Mouse (Mus musculus): Measurements from ENCODE around the gene Rapgef2. TPM values are rescaled to one million over a fixed set of nuclear protein-coding genes. Genes with fewer than 3 reads are reported as not detected.

Rapgef2 gene
- polyA plus RNA-seq, 1 experiment from 2014 or later, result 5.3 TPM

DNA sequence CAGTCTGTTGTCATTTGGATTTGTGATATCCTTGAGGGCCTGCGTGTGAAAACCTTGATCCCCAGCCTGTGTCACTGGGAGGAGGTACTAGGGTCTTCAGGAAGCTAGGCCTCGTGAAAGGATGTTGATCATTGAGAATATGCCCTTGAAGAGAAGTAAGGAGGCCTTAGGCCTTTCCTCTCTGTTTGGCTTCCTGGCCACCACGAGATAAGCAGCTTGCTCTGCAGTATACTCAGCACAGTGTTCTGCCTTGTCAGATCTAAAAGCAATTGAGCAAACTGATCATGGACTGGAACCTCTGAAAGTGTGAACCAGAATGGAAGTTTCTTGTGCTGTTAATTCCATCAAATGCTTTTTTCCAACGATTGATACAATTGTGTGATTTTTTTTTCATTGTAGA is 255.5 kb downstream of the Rapgef2 start:
- Histone ChIP-seq H3K9me3 (replicated peaks) (no peaks in the 10 kb centered on the region), H3K27me3 (ENCODE audit: low read depth, poor library complexity, severe bottlenecking) (no peaks in the 10 kb centered on the region), H3K27ac (no peak overlapping the region), H3K36me3 (no peaks in the 10 kb centered on the region), H3K4me1 (no peaks in the 10 kb centered on the region), H3K4me3 (no peak overlapping the region)
- DNase-seq (ENCODE audit: low spot score), result no peak
- WGBS, result 85% methylated on average over 4 of the region's 4 CpGs

DNA sequence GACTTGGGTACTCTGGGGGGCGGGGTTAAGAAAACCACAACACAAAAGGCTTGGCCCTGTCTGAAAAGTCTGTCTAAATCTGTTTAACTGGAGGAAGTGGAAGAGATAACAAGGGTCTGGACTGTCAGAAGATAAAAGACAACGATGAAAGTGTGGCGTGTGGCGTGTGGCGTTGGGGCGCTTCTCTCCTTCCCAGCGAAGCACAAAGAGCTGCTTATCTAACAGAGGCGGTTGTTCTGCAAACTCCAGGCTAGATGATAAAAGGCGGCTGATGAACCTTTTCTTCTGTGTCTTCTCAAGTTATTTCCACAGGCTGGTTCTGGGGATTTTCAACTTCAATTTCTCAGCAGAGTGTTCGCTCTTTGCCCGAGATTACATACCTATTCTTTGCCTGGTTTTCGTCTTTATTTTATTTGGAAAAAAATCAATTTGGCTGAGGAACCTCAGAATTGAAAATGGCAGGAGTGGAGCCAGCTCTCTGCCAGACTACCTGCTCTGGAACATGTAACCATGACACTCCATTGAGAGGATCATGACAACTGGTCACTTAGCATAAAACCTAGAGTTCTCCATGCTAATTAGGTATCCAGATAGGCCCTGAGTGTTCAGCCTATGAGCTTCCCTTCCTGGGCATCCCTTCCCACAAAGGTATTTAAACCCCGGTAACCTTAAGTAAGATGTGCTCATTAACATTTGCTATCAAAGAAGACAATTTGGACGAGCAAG is 258.0 kb downstream of the Rapgef2 start:
- H3K4me3 ChIP-seq, result no peak overlapping the region
- no peaks in the 10 kb centered on the region for H3K27me3 ChIP-seq (ENCODE audit: low read depth, poor library complexity, severe bottlenecking)
- DNase-seq (ENCODE audit: low spot score), result no peak
- no peaks in the 10 kb centered on the region for H3K9me3 ChIP-seq (replicated peaks)
- WGBS, result 86% methylated on average over 14 of the region's 14 CpGs
- H3K27ac ChIP-seq, result no peak overlapping the region
- H3K36me3 ChIP-seq, result no peaks in the 10 kb centered on the region
- H3K4me1 ChIP-seq, result no peaks in the 10 kb centered on the region

DNA sequence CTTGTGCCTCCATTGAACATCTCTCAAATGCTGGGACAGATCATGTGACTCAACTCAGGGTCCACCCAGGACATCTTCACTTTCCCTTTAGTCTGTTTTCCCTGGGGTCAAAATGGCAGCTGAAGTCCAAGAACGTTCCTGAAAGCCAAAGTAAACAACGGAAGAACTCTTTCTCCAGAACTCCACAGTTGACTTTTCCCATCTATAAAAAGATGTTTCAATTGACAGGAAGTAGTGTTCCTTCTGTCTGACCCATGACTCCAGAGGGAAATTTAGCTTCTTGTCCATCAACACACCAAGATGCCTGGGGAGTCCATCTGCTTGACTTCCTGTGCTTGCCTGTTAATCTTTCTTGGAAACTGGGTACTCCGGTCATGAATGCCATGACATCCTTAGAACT is 260.3 kb downstream of the Rapgef2 start:
- DNase-seq (ENCODE audit: low spot score), result no peak
- Histone ChIP-seq H3K27ac (no peak overlapping the region), H3K36me3 (no peaks in the 10 kb centered on the region), H3K4me1 (no peaks in the 10 kb centered on the region), H3K9me3 (replicated peaks) (no peaks in the 10 kb centered on the region), H3K4me3 (no peak overlapping the region), H3K27me3 (ENCODE audit: low read depth, poor library complexity, severe bottlenecking) (no peaks in the 10 kb centered on the region)
- 83% methylated on average over 3 of the region's 3 CpGs for WGBS

DNA sequence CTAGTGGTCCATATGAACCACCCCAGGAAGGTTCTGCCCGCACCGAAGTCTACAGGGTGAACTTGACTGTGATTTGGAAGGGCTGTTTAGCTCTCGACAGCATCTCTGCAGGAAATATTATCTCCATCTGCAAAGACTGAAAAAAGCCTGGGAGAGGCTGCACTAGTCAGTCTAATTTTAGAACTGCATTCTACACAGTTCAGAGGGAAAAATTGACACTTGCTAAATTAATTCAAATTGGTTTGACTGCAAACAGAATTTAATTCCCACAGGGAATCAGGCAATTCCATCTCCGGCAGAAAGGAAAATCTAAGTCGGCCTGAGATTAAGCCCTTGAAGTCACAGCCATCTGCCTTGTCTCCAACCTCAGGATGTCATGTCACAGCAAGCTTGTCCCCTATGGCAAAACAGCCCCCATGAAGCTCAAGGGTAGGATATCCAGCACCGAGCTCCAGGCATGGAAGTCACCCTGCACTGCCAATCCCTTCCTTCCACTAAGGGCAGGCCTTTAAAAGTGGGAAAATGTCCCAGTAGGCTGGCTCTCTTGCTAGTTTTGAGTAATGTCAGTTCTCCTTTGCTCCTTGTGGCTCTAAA is 262.5 kb downstream of the Rapgef2 start:
- no peak for DNase-seq (ENCODE audit: low spot score)
- Histone ChIP-seq H3K4me3 (no peak overlapping the region), H3K9me3 (replicated peaks) (no peaks in the 10 kb centered on the region), H3K36me3 (no peaks in the 10 kb centered on the region), H3K4me1 (no peaks in the 10 kb centered on the region), H3K27me3 (ENCODE audit: low read depth, poor library complexity, severe bottlenecking) (no peaks in the 10 kb centered on the region), H3K27ac (no peak overlapping the region)
- 93% methylated on average over 6 of the region's 6 CpGs for WGBS

DNA sequence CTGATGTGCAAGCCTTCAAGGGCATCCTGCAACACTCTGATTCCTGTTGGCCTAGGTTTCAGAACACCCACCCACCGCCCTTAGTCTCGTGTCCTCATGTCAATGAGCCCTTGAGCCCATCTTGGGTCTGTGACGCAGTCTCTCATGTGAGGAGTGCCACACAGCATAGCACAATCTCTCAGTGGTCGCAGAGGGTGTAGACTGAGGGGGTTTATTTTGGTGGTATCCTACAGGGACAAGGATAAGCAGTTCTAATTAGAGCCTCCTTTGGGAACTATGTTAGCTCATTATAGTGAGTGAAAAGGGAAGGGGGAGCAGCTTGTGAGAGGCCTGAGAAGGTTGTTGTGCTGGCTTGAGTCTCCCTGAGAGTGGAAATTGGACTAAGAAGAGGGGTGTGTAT is 263.6 kb downstream of the Rapgef2 start:
- Histone ChIP-seq H3K9me3 (replicated peaks) (no peaks in the 10 kb centered on the region), H3K27ac (no peak overlapping the region), H3K4me1 (no peaks in the 10 kb centered on the region), H3K36me3 (no peaks in the 10 kb centered on the region), H3K4me3 (no peak overlapping the region), H3K27me3 (ENCODE audit: low read depth, poor library complexity, severe bottlenecking) (no peaks in the 10 kb centered on the region)
- WGBS, result 88% methylated on average over 4 of the region's 4 CpGs
- DNase-seq (ENCODE audit: low spot score), result no peak

DNA sequence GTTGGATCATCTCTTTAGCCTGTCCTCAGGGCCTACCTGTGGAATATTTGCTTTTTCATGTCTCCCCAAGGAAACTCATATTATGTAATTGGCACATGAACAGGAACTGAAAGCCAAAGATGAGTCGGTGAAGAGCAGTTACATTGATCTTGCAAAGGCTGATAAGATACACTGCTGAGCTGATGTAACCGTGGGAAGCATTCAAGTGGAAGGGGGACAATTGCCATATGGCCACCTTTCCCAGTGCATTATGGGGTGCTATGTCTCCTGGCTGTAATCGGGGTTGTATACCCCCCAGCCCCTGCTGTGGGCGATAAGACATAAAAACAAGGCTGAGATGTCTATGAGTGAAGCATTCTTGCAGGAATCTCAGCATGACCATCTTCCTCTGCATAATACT is 268.9 kb downstream of the Rapgef2 start:
- DNase-seq (ENCODE audit: low spot score), result no peak
- Histone ChIP-seq H3K27me3 (ENCODE audit: low read depth, poor library complexity, severe bottlenecking) (no peaks in the 10 kb centered on the region), H3K36me3 (no peaks in the 10 kb centered on the region), H3K4me1 (no peaks in the 10 kb centered on the region), H3K9me3 (replicated peaks) (no peaks in the 10 kb centered on the region), H3K4me3 (no peak overlapping the region), H3K27ac (no peak overlapping the region)
- WGBS, result 89% methylated on average over 4 of the region's 4 CpGs

DNA sequence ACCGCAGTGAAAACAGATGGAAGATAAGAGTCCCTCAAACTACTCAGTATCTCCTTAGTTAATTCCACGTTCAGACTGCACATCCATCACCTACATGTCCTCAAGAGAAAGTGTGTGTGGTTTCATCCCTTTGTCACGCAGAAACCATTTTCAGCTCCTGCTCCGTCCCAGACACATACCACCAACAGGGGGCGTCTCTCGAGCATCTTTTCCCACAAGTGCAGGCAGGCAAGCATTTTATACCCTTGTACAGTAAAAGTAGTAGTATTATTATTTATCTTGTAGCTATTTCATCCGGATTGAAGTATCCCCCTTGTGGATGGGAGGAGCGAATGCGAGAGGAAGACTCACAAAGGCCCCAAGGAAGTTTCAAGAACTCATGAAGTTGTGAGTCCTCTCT is 269.5 kb downstream of the Rapgef2 start:
- Histone ChIP-seq H3K9me3 (replicated peaks) (no peaks in the 10 kb centered on the region), H3K4me1 (no peaks in the 10 kb centered on the region), H3K27me3 (ENCODE audit: low read depth, poor library complexity, severe bottlenecking) (no peaks in the 10 kb centered on the region), H3K27ac (no peak overlapping the region), H3K36me3 (no peaks in the 10 kb centered on the region), H3K4me3 (no peak overlapping the region)
- DNase-seq (ENCODE audit: low spot score), result no peak
- WGBS, result 86% methylated on average over 9 of the region's 9 CpGs

DNA sequence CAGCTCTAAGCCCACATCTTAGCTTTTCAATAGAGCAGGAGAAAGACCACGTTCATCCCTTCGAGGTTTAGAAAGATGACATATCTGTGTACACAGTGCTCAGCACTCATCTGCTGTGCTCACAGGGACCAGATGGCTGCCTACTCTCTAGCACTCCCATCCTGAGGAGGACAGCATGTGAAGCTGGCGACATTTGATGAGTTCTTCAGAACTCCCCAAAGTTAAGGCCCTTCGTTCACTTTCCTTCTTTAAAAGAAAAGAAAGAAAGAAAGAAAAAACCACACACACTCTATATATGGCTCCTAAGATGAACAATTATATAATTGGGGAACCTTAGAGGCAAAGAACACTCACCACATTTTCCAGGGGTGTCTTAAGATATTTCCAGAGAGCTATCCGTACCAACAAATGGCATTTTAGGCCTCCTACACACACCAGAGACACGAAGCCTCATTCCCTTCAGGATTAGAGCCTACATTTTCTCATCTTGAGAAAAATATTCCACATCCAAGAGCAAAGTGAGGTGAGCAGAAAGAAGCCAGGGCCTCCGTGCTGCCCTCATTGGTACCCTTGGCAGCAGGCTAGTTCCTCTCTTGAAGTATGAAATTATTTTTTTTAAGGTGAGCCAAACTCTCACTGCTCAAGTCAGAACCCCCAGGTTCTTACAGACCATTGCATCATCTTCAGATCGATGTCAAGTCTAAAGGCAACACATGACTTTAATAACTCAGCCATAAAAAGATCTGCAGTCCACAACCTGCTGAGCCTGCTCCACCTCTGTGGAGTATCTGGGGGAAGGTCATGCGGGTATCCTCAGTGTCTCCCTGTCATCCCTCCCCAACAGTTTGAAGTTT is 270.5 kb downstream of the Rapgef2 start:
- Histone ChIP-seq H3K4me3 (no peak overlapping the region), H3K36me3 (no peaks in the 10 kb centered on the region), H3K9me3 (replicated peaks) (no peaks in the 10 kb centered on the region), H3K27me3 (ENCODE audit: low read depth, poor library complexity, severe bottlenecking) (no peaks in the 10 kb centered on the region), H3K27ac (no peak overlapping the region), H3K4me1 (no peaks in the 10 kb centered on the region)
- WGBS, result 90% methylated on average over 9 of the region's 9 CpGs
- DNase-seq (ENCODE audit: low spot score), result no peak

Other genes starting within 250 kb of the Rapgef2 start
- gene Gm17359, start 50.1 kb upstream of the Rapgef2 start, polyA plus RNA-seq (2016; fragmentation: Nextera tagmentation; extraction: Ambion mirVana), result not detected in 2 replicates